Mouse (Mus musculus) kidney, embryonic 14.5 days (tissue): ENCODE data around the gene Rapgef1. TPM values are rescaled to one million over a fixed set of nuclear protein-coding genes. Genes with fewer than 3 reads are reported as not detected.

Experiments used
- ATAC-seq: fragments of 200-750 bp; cut with Nextera tagmentation; 2 replicates; pipeline ENCODE4 v1.8.0; 2017; ENCODE audit warnings: moderate number of reproducible peaks, mild to moderate bottlenecking, moderate TSS enrichment, moderate library complexity; ENCODE audit not compliant: low FRiP score, low TSS enrichment
- H3K27ac ChIP-seq: fragments of 300-500 bp; sonication (generic); 2 replicates; pipeline ENCODE4 v1.5.1; 2014; ENCODE audit warnings: low read depth, mild to moderate bottlenecking, low read length, moderate library complexity, mixed read lengths
- H3K27me3 ChIP-seq: fragments of 300-500 bp; sonication (generic); 2 replicates; pipeline ENCODE4 v1.6.1; 2014; ENCODE audit warnings: mild to moderate bottlenecking, low read length; ENCODE audit not compliant: control insufficient read depth, insufficient read depth
- H3K36me3 ChIP-seq: fragments of 300-500 bp; sonication (generic); 2 replicates; pipeline ENCODE4 v1.6.1; 2014; ENCODE audit warnings: low read length, mixed read lengths; ENCODE audit not compliant: control insufficient read depth, insufficient read depth
- H3K4me1 ChIP-seq: fragments of 300-500 bp; sonication (generic); 2 replicates; pipeline ENCODE4 v1.6.1; 2014; ENCODE audit warnings: low read length, mixed read lengths; ENCODE audit not compliant: control insufficient read depth, insufficient read depth
- H3K4me2 ChIP-seq: fragments of 300-500 bp; sonication (generic); replicated peaks from 2 replicates; pipeline ENCODE4 v1.6.1; 2014; ENCODE audit warnings: low read depth, mild to moderate bottlenecking, low read length
- H3K4me3 ChIP-seq: fragments of 300-500 bp; sonication (generic); 2 replicates; pipeline ENCODE4 v1.5.1; 2014; ENCODE audit warnings: mild to moderate bottlenecking, low read length
- H3K9ac ChIP-seq: fragments of 300-500 bp; sonication (generic); 2 replicates; pipeline ENCODE4 v1.6.1; 2014; ENCODE audit warnings: low read depth, mild to moderate bottlenecking, low read length, moderate library complexity
- H3K9me3 ChIP-seq: fragments of 300-500 bp; sonication (generic); 2 replicates; pipeline ENCODE4 v1.6.1; 2016; ENCODE audit warnings: low read length; ENCODE audit not compliant: control insufficient read depth
- WGBS: fragments of 180-500 bp; shearing (Covaris S2); extraction: QIAGEN DNeasy Blood & Tissue Kit; methylation state at CpG from one replicate; pipeline ENCODE4 v1.1.7; 2014; 5-methylcytosine and 5-hydroxymethylcytosine counted together
- polyA plus RNA-seq: library from polyadenylated mRNA; unstranded; fragments of >200 nt; fragmentation: Nextera tagmentation; extraction: Ambion mirVana; gene quantifications from 2 replicates; pipeline ENCODE4 v1.2.1, GENCODE M21; 2014

The Rapgef1 gene
- polyA plus RNA-seq, 1 experiment from 2014 or later, result 16.6 TPM

DNA sequence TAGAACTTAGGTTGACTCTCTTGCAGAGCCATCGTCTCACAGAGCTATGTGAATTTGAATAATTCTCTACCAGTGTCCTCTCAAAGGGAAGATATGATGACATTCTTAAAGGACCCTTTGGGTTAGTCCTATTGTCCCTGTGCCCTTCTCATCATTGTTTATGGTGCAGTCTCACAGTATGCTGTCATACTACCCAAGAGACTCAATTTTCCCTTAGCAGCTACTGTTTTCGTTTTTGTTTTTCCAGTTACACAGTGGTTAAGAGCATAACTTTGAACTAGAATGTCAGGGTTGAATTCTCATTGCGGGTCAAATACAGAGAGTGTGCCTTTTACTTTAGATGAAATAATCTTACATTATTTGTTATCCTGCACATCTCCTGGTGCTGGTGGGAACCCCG is 27.6 kb downstream of the Rapgef1 start:
- WGBS, result 92% methylated on average over 4 of the region's 4 CpGs
- Histone ChIP-seq H3K9me3 (no peaks in the 10 kb centered on the region), H3K36me3 (no peaks in the 10 kb centered on the region), H3K27ac (no peak overlapping the region), H3K4me2 (no peak overlapping the region), H3K4me3 (no peak overlapping the region), H3K9ac (no peak overlapping the region), H3K27me3 (no peaks in the 10 kb centered on the region), H3K4me1 (no peaks in the 10 kb centered on the region)
- ATAC-seq, result no peak

DNA sequence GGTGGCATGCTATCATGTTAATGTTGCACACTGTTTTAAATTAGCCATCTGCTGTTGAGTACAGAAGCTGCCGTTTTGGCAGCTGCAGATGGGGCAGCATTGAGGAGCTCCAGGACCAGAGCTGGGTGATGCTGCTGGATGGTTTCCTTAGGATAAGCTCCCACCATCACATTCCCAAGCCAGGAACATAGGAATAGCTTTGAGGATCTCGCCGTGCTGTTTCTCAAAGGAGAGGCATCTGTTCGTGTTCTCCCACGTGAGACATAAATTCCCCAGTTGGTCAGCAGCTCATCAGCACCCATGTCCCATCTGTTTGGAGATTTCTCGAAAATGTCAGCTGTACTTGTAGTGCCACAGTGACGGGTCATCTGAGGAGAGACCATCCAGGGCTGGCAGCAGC is 28.3 kb downstream of the Rapgef1 start:
- Histone ChIP-seq H3K36me3 (no peaks in the 10 kb centered on the region), H3K9me3 (no peaks in the 10 kb centered on the region), H3K27ac (no peak overlapping the region), H3K4me2 (no peak overlapping the region), H3K27me3 (no peaks in the 10 kb centered on the region), H3K9ac (no peak overlapping the region), H3K4me1 (no peaks in the 10 kb centered on the region), H3K4me3 (no peak overlapping the region)
- no peak for ATAC-seq
- 76% methylated on average over 7 of the region's 7 CpGs for WGBS

- Histone ChIP-seq H3K4me3 (no peak overlapping the region), H3K4me1 (no peaks in the 10 kb centered on the region), H3K9ac (no peak overlapping the region), H3K36me3 (no peaks in the 10 kb centered on the region), H3K4me2 (no peak overlapping the region), H3K27me3 (no peaks in the 10 kb centered on the region), H3K27ac (no peak overlapping the region; the same call in 1 of the 2 replicates), H3K9me3 (no peaks in the 10 kb centered on the region)
- no peak for ATAC-seq
- WGBS, result 79% methylated on average over 6 of the region's 6 CpGs
These were observed 29.7 kb downstream of the Rapgef1 start for GRCm38 (mm10) chr2:29648956-29649794.

GRCm38 (mm10) chr2:29649795-29650457 is 30.4 kb downstream of the Rapgef1 start:
- H3K9me3 ChIP-seq, result no peaks in the 10 kb centered on the region
- H3K4me3 ChIP-seq, result no peak overlapping the region
- H3K4me2 ChIP-seq, result no peak overlapping the region
- H3K36me3 ChIP-seq, result no peaks in the 10 kb centered on the region
- no peak overlapping the region; the same call in 1 of the 2 replicates for H3K27ac ChIP-seq
- H3K27me3 ChIP-seq, result no peaks in the 10 kb centered on the region
- no peaks in the 10 kb centered on the region for H3K4me1 ChIP-seq
- no peak for ATAC-seq
- H3K9ac ChIP-seq, result no peak overlapping the region
- WGBS, result 87% methylated on average over 10 of the region's 10 CpGs

DNA sequence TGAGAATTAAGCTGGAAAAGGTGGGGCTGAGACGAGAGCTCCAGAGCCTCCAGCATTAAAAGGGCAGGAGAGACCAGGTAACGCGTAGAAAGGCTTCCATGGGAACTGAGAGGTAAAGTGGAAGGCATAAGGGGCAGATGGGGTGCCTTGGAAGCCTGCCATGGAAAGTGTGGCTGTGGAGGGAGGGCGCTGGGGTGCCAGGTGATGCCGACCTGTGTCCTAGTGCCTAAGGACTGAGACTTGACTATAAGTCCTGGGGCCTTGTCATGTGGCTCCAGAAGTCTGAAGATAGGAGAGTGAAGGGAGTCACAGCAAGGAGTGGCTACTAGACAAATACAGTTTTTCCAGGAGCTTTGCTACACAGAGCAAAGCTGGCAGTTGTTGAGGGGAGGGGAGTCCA is 32.4 kb downstream of the Rapgef1 start:
- Histone ChIP-seq H3K4me3 (no peak overlapping the region), H3K4me2 (no peak overlapping the region), H3K4me1 (peaks cover 3% of the 10 kb centered on the region; the same call in 1 of the 2 replicates), H3K27ac (no peak overlapping the region), H3K9me3 (no peaks in the 10 kb centered on the region), H3K9ac (no peak overlapping the region), H3K36me3 (no peaks in the 10 kb centered on the region), H3K27me3 (no peaks in the 10 kb centered on the region)
- WGBS, result 91% methylated on average over 5 of the region's 5 CpGs
- ATAC-seq, result no peak

DNA sequence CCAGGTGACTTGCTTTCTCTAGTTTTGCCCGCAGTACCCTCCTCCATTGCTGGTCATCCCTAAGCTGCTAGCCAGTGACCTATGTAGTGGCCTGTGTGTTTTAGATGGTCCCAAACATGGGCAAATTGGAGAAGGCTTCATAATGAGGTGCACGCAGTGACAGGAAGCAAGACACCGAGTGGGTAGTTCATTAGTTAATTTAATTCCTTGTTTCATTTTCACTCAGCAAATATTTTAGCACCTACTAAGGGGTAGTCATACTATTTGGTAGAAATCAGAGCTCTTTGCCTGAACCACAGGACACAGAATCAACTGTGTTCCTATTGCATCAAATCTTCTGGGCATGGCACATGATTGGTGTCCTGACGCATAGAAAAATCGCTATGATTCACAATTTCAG is 35.9 kb downstream of the Rapgef1 start:
- Histone ChIP-seq H3K36me3 (no peaks in the 10 kb centered on the region), H3K4me2 (no peak overlapping the region), H3K9me3 (no peaks in the 10 kb centered on the region), H3K27ac (no peak overlapping the region), H3K4me1 (peaks cover 13% of the 10 kb centered on the region), H3K4me3 (no peak overlapping the region), H3K9ac (no peak overlapping the region), H3K27me3 (no peaks in the 10 kb centered on the region; the same call in 1 of the 2 replicates)
- WGBS, result 89% methylated on average over 5 of the region's 5 CpGs
- ATAC-seq, result no peak

DNA sequence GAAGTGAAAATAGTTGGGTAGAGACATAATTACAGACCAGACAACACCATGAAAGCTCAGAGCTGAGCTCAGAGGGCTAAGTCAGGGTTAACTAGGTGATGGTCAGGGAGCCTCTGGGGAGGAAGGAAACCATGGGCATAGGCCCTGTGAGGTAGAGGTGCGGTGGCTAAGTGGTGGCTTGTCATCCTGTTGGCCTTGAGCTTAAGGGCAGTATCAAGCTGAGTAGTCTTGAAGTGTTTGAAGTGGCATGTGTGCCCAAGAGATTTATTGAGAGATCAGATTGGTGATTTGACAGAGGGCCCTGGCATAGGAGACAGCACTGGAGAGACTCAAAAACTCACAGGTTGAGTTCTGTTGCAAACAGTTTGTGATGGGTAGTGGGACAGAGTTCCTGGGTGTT is 36.6 kb downstream of the Rapgef1 start:
- H3K9me3 ChIP-seq, result no peaks in the 10 kb centered on the region
- no peak overlapping the region for H3K27ac ChIP-seq
- peaks cover 19% of the 10 kb centered on the region for H3K4me1 ChIP-seq
- H3K9ac ChIP-seq, result no peak overlapping the region
- WGBS, result 73% methylated on average over 1 of the region's 1 CpGs
- no peak overlapping the region for H3K4me2 ChIP-seq
- no peak overlapping the region for H3K4me3 ChIP-seq
- no peaks in the 10 kb centered on the region; the same call in 1 of the 2 replicates for H3K27me3 ChIP-seq
- no peaks in the 10 kb centered on the region for H3K36me3 ChIP-seq
- no peak for ATAC-seq

GRCm38 (mm10) chr2:29657089-29657488 is 37.6 kb downstream of the Rapgef1 start:
- H3K4me1 ChIP-seq, result peaks cover 29% of the 10 kb centered on the region
- H3K27me3 ChIP-seq, result no peaks in the 10 kb centered on the region; the same call in 1 of the 2 replicates
- H3K9me3 ChIP-seq, result no peaks in the 10 kb centered on the region
- no peak overlapping the region for H3K9ac ChIP-seq
- H3K36me3 ChIP-seq, result no peaks in the 10 kb centered on the region
- ATAC-seq, result no peak
- no peak overlapping the region for H3K4me3 ChIP-seq
- no peak overlapping the region for H3K27ac ChIP-seq
- no peak overlapping the region for H3K4me2 ChIP-seq
- WGBS, result 27% methylated on average over 1 of the region's 1 CpGs

DNA sequence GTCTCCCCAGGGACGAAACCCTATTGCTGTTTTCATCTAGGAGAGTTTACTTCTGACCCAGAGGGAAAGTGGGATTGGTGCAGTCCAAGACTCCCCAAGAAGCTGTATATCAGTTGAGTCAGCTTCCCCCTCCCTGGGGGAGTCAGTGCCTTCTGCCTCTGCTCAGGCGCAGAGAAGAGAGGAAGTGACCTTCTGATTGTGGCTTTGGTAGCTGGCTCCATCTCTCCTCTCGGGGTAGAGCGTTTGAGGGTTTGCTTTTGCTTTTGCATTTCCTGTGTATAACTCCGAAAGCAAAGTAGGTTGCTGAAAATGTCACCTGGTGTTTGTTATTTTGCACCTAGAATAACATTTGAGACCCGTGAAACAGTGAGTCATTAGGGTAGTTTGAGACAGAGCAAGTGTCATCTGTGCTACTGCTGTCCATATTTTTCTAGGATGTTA is 42.3 kb downstream of the Rapgef1 start:
- H3K9me3 ChIP-seq, result no peaks in the 10 kb centered on the region
- peaks cover 51% of the 10 kb centered on the region for H3K4me1 ChIP-seq
- 0 out of 2 replicates have a peak overlapping the region, but pooled peaks have one; percentile 32 for H3K27ac ChIP-seq
- no peak overlapping the region for H3K9ac ChIP-seq
- H3K27me3 ChIP-seq, result no peaks in the 10 kb centered on the region; the same call in 1 of the 2 replicates
- WGBS, result 35% methylated on average over 6 of the region's 6 CpGs
- no peak for ATAC-seq
- H3K4me2 ChIP-seq, result 0 out of 2 replicates have a peak overlapping the region, but pooled peaks have one; percentile 3
- H3K4me3 ChIP-seq, result no peak overlapping the region
- H3K36me3 ChIP-seq, result no peaks in the 10 kb centered on the region
